Mouse (Mus musculus): ENCODE measurements around the gene Rasa4. TPM values are rescaled to one million over a fixed set of nuclear protein-coding genes. Genes with fewer than 3 reads are reported as not detected.
"Not testable (repeated sequence)": the region's sequence is repeated elsewhere in the genome, so short reads cannot be mapped to it uniquely, and the experiment has no call there.

The Rasa4 gene
- total RNA-seq, 2 experiments from 2014 or later: 14.6 to 15.3 TPM

GRCm38 (mm10) chr5:136147704-136148103 lies 64.0 kb downstream of the Rasa4 start:
- DNase-seq: no peak
- intact Hi-C loops (cut with DNase I; ENCODE audit: low total_unique reads): no loop called here

DNA sequence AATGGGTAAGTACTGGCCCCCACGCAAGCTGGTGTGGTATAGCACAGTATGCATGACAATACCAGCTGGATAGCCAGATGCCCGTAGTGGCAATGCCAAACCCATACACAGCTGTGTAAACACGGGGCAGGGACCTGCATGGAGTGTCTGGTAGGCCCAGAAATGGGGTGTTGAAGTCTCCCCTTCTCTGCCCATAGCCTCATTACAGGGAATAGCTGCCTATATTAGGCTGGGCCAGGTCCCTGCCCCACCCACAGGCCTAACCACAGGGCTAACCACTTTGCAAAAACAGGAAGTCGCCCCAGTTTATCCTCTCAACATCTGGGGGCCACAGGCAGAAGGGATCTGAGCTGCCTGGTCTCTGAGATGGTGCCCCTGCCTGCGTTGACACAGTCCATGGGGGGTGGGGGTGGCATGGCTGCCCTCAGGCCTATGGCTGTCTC lies 65.4 kb downstream of the Rasa4 start:
- intact Hi-C loops (cut with DNase I; ENCODE audit: low total_unique reads); DNase-seq: not testable (repeated sequence)

GRCm38 (mm10) chr5:136152365-136152764 lies 68.6 kb downstream of the Rasa4 start:
- DNase-seq: peak; percentile 65
- intact Hi-C loops (cut with DNase I; ENCODE audit: low total_unique reads): no loop called here

- intact Hi-C loops (cut with DNase I; ENCODE audit: low total_unique reads): no loop called here
- peak; percentile 55 for DNase-seq
Observed at GRCm38 (mm10) chr5:136155399-136155798, 71.7 kb downstream of the Rasa4 start.

DNA sequence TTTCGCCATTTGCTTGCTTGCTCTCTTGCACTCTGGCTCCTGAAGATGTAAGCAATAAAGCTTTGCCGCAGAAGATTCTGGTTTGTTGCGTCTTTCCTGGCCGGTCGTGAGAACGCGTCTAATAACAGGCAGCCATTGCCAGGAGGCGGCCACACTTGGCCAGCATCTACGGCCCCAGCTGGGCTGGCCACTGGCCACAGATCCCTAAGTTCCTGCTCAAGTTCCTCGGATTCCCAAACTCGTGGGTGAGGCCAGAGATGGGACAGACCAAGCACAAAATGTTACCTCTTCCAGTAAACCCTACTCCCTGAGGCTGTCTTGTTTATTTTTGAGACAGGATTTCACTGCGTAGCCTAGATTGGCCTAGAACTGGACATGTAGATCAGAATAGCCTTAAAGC lies 76.4 kb downstream of the Rasa4 start:
- DNase-seq: peak; percentile 76
- intact Hi-C loops (cut with DNase I; ENCODE audit: low total_unique reads): not testable (repeated sequence)

Small RNA genes within 50 kb of the gene (microRNA-seq; reads per million reads assigned to microRNA genes)
- gene Mir7035: 0.50 to 2.5 reads per million in 2 experiments

Other genes with a start within 250 kb of the Rasa4 start
- 100 to 1,000 TPM; 257 to 459 TPM for gene Hspb1, start 196.0 kb upstream of the Rasa4 start, total RNA-seq (2021)
- 100 to 1,000 TPM; 305 to 325 TPM for gene Ywhag, start 149.3 kb upstream of the Rasa4 start, total RNA-seq (2021)
- gene Ssc4d, start 109.4 kb upstream of the Rasa4 start, total RNA-seq (2021): 1 to 10 TPM in 1 of 2 experiments, under 1 TPM in 1; 0.73 to 1.6 TPM
- gene Zp3, start 103.8 kb upstream of the Rasa4 start, total RNA-seq (2021): not detected
- gene Dtx2, start 89.1 kb upstream of the Rasa4 start, total RNA-seq (2021): 1 to 10 TPM; 6.7 to 7.5 TPM
- gene Upk3b, start 45.4 kb upstream of the Rasa4 start, total RNA-seq (2021): not detected
- under 1 TPM in 1 of 2 experiments, not detected in 1; 0.27 TPM for gene Upk3bl, start 29.4 kb upstream of the Rasa4 start, total RNA-seq (2021)
- gene Polr2j, start 32.7 kb downstream of the Rasa4 start, total RNA-seq (2021): 10 to 100 TPM; 52.9 to 66.0 TPM
- 1 to 10 TPM; 4.0 to 4.3 TPM for gene Lrwd1, start 52.2 kb downstream of the Rasa4 start, total RNA-seq (2021)
- 1 to 10 TPM; 4.4 to 5.1 TPM for gene Alkbh4, start 52.2 kb downstream of the Rasa4 start, total RNA-seq (2021)
- gene Orai2, start 86.8 kb downstream of the Rasa4 start, total RNA-seq (2021): 1 to 10 TPM; 2.7 to 3.2 TPM
- 10 to 100 TPM; 24.2 to 25.1 TPM for gene Prkrip1, start 115.0 kb downstream of the Rasa4 start, total RNA-seq (2021)
- 1 to 10 TPM; 4.6 to 8.0 TPM for gene Sh2b2, start 162.6 kb downstream of the Rasa4 start, total RNA-seq (2021)